Mouse (Mus musculus): ENCODE data around the gene Rusc1.

Gene Rusc1

GRCm38 (mm10) chr3:89091811-89092508 lies 1.2 kb downstream of the Rusc1 start:
- WGBS, result 14% methylated on average over 20 of the region's 20 CpGs

GRCm38 (mm10) chr3:89090694-89091655 lies 2.1 kb downstream of the Rusc1 start:
- under 1% methylated on average over 73 of the region's 74 CpGs for WGBS

- WGBS, result under 1% methylated on average over 39 of the region's 40 CpGs
Measured at GRCm38 (mm10) chr3:89089882-89090591, 3.1 kb downstream of the Rusc1 start.

- WGBS, result 69% methylated on average over 14 of the region's 14 CpGs
Measured at GRCm38 (mm10) chr3:89088974-89089373, 4.1 kb downstream of the Rusc1 start.

GRCm38 (mm10) chr3:89087338-89088110 lies 5.6 kb downstream of the Rusc1 start:
- WGBS, result 24% methylated on average over 21 of the region's 21 CpGs

GRCm38 (mm10) chr3:89084654-89085190 lies 8.4 kb downstream of the Rusc1 start:
- 66% methylated on average over 12 of the region's 12 CpGs for WGBS

- WGBS, result 53% methylated on average over 2 of the region's 2 CpGs
Measured at GRCm38 (mm10) chr3:89084133-89084532, 9.0 kb downstream of the Rusc1 start.

GRCm38 (mm10) chr3:89077383-89077782 lies 15.7 kb downstream of the Rusc1 start:
- WGBS, result 75% methylated on average over 9 of the region's 9 CpGs

GRCm38 (mm10) chr3:89061696-89062095 lies 31.4 kb downstream of the Rusc1 start:
- 77% methylated on average over 3 of the region's 3 CpGs for WGBS

- WGBS, result 68% methylated on average over 3 of the region's 3 CpGs
Measured at GRCm38 (mm10) chr3:89058783-89059182, 34.3 kb downstream of the Rusc1 start.

- WGBS, result 67% methylated on average over 9 of the region's 9 CpGs
Measured at GRCm38 (mm10) chr3:89058361-89058760, 34.8 kb downstream of the Rusc1 start.

- WGBS, result 75% methylated on average over 4 of the region's 4 CpGs
Measured at GRCm38 (mm10) chr3:89043359-89043758, 49.8 kb downstream of the Rusc1 start.

Measured in cerebral cortex, adult 2 months (tissue).